Mouse (Mus musculus): ENCODE data around the gene Snd1.

DNA sequence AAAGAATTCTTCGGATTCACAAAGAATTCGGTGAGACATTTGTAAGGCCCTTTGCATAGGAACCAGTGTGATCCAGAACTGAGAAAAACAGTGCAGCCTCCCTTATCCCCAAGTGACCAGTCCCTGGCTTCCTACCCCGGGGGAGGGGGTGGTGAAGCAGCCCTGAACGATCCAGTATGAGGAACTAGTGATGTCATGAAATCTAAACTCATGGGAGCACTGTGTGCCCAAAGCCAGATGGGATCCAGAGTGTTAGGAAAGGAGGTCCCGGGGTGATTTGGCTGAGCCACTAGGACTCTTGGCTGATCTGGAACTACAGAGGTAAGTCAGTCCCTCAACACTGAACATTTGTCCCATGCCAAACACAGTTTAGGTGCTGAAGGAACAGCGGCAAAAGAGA lies 420.8 kb downstream of the Snd1 start:
- TF ChIP-seq MYOD1 (IDR thresholded peaks at IDR 0.05; ENCODE audit: control insufficient read depth in 1 of 3, insufficient read length in 2 of 3, low read depth in 2 of 3): no peak
- TF ChIP-seq POLR2A (IDR thresholded peaks at IDR 0.05; ENCODE audit: insufficient read length, low read depth): no peak
- TF ChIP-seq E2F4 (IDR thresholded peaks at IDR 0.05; ENCODE audit: insufficient read depth): no peak

Data from myocyte (in vitro differentiated cells).